ENCODE assay signal across 10 mouse cellular contexts in genomic region chr1:155322183-155322582, GRCm38 (mm10).
DNase-seq lines count a peak whose midpoint lies in the region; ATAC-seq lines count a peak whose summit lies in the region.
"Had no signal": no experiment of that assay in that cellular context is flagged by ENCODE, and none has a peak within 500 bp of the region (broad histone marks: within the 10 kb centered on the region; RNA-seq: fewer than 3 reads in every experiment).

No protein-coding gene starts in this region.

- H3K4me3 ChIP-seq in liver, embryonic 11.5 days (ENCODE audit: low read depth, low read length) = no peak overlapping the region
- no peak overlapping the region for H3K4me3 ChIP-seq in forebrain, embryonic 14.5 days (ENCODE audit: low read depth, low read length)
- H3K4me3 ChIP-seq: lung, embryonic 15.5 days had no signal

- no peaks in the 10 kb centered on the region for H3K27me3 ChIP-seq in liver, embryonic 11.5 days (replicated peaks; ENCODE audit: control insufficient read depth, insufficient read depth, low read length)
- H3K27me3 ChIP-seq in forebrain, embryonic 14.5 days (replicated peaks; ENCODE audit: control insufficient read depth, insufficient read depth, low read length) = no peaks in the 10 kb centered on the region
- H3K27me3 ChIP-seq: lung, embryonic 15.5 days; Patski had no signal

- no peak overlapping the region for H3K4me2 ChIP-seq in liver, embryonic 11.5 days
- H3K4me2 ChIP-seq in forebrain, embryonic 14.5 days (ENCODE audit: low read length) = no peak overlapping the region
- H3K4me2 ChIP-seq: lung, embryonic 15.5 days had no signal

- H3K4me1 ChIP-seq in liver, embryonic 11.5 days (replicated peaks; ENCODE audit: control insufficient read depth, insufficient read depth, low read length) = peaks cover 16% of the 10 kb centered on the region
- no peaks in the 10 kb centered on the region; the same call in 1 of the 2 replicates for H3K4me1 ChIP-seq in forebrain, embryonic 14.5 days (ENCODE audit: control insufficient read depth, insufficient read depth, low read length)
- H3K4me1 ChIP-seq: lung, embryonic 15.5 days had no signal

- peak; percentile 54; the same call in 1 of the 2 replicates for ATAC-seq in liver, embryonic 11.5 days (replicated peaks; ENCODE audit: low FRiP score)
- peak; percentile 71 for ATAC-seq in monocyte, adult 5-6 weeks (replicated peaks; ENCODE audit: insufficient number of reproducible peaks, low FRiP score, low TSS enrichment, poor library complexity, severe bottlenecking)
- no peak for ATAC-seq in forebrain, embryonic 14.5 days
- ATAC-seq: Patski had no signal

- DNase-seq in 416B (ENCODE audit: low read depth) = peak; percentile 82
- DNase-seq in B cell, adult 2 months = peak; percentile 9 to 24
- no peak for DNase-seq in liver, embryonic 11.5 days (ENCODE audit: low spot score)
- DNase-seq in gastrocnemius, postnatal 10 days = no peak
- DNase-seq in left cerebral cortex, adult 9 months (ENCODE audit: low spot score in 2 of 2) = no peak
- DNase-seq in forebrain, embryonic 14.5 days (ENCODE audit: low spot score) = no peak

- no peak overlapping the region for H3K9ac ChIP-seq in liver, embryonic 11.5 days (ENCODE audit: low read depth, low read length)
- H3K9ac ChIP-seq in forebrain, embryonic 14.5 days (ENCODE audit: low read length) = no peak overlapping the region
- H3K9ac ChIP-seq: lung, embryonic 15.5 days had no signal

- no peak overlapping the region for H3K27ac ChIP-seq in liver, embryonic 11.5 days (ENCODE audit: low read depth, low read length)
- no peak overlapping the region for H3K27ac ChIP-seq in forebrain, embryonic 14.5 days (ENCODE audit: low read depth, low read length)
- H3K27ac ChIP-seq: lung, embryonic 15.5 days; stomach, postnatal 0 days had no signal

- no peaks in the 10 kb centered on the region for H3K9me3 ChIP-seq in liver, embryonic 11.5 days (ENCODE audit: control insufficient read depth, low read length)
- H3K9me3 ChIP-seq in forebrain, embryonic 14.5 days (replicated peaks; ENCODE audit: control insufficient read depth, low read length) = no peaks in the 10 kb centered on the region
- H3K9me3 ChIP-seq: lung, embryonic 15.5 days had no signal

- H3K36me3 ChIP-seq in liver, embryonic 11.5 days (ENCODE audit: control insufficient read depth, insufficient read depth, low read length) = no peaks in the 10 kb centered on the region
- 0 out of 2 replicates have a peak, but pooled peaks cover 6% of the 10 kb centered on the region for H3K36me3 ChIP-seq in forebrain, embryonic 14.5 days (ENCODE audit: control insufficient read depth, insufficient read depth, low read length)
- H3K36me3 ChIP-seq: lung, embryonic 15.5 days had no signal

- WGBS in liver, embryonic 11.5 days = 42% methylated on average over 1 of the region's 1 CpGs
- WGBS in forebrain, embryonic 14.5 days = 83% methylated on average over 1 of the region's 1 CpGs

Comparison
In these comparisons a context has a peak if more than half of its experiments do, and no peak if none do; other contexts are left out.
1. DNase-seq: peak in 416B (single experiment) and B cell, adult 2 months (2 of 2); none in liver, embryonic 11.5 days (single experiment), gastrocnemius, postnatal 10 days (single experiment), left cerebral cortex, adult 9 months (0 of 2) and forebrain, embryonic 14.5 days (single experiment).